Mouse (Mus musculus): ENCODE results near the gene Selenoh. TPM values are rescaled to one million over a fixed set of nuclear protein-coding genes. Genes with fewer than 3 reads are reported as not detected.

Gene Selenoh
- polyA plus RNA-seq (2014; fragmentation: Illumina TruSeq; extraction: RNeasy Lipid Tissue Mini Kit (QIAGEN cat#74804); ENCODE audit: low read depth, low replicate concordance), result 5.3 TPM

DNA sequence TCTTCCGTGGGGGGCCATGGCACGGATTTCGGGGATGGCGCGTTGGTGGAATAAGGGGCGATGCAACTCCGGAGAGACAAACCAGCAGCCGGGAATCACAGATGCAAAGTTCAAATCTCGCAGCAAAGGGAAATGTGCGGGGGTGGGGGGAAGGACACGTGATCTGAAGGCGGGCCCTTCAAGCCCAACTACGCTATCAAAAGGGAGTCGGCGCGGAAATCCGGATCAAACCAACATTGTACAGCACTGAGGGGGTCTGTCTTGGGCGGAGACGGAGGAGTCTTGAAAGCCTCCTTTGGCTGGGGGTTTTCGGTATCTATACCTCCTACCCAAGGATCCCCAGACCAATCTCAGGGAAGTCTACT is at the start of gene Selenoh:
Gene Selenoh (minus strand): TSS at position 202 of the 365 bp plus-strand sequence.

GRCm38 (mm10) chr2:84714811-84715561 is 44.4 kb upstream of the Selenoh start, which contains the start of gene Zdhhc5:
TSS of gene Zdhhc5 (minus strand) at chr2:84715180.

DNA sequence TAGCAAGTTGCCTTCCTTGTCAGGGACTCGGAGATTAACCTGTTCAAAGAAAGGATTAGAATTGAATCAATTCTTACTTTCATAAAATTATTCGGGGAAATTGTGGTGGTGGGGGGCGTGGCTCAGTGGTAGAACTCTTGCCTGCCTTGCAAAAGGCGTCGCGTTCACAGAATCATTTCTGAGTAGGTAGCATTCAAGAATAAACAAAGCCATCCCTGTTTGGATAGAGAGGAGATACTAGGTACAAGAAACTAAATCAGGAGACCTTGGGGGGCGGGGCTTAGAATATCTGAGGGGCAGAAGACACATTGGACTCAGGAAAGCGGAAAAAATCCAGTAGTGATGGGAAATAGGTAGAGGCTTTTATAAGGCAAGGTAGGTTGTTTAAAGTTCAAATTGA is 8.4 kb upstream of the Selenoh start, which contains the start of gene Tmx2:
Gene Tmx2 (minus strand): TSS at position 125 of the 400 bp plus-strand sequence.

DNA sequence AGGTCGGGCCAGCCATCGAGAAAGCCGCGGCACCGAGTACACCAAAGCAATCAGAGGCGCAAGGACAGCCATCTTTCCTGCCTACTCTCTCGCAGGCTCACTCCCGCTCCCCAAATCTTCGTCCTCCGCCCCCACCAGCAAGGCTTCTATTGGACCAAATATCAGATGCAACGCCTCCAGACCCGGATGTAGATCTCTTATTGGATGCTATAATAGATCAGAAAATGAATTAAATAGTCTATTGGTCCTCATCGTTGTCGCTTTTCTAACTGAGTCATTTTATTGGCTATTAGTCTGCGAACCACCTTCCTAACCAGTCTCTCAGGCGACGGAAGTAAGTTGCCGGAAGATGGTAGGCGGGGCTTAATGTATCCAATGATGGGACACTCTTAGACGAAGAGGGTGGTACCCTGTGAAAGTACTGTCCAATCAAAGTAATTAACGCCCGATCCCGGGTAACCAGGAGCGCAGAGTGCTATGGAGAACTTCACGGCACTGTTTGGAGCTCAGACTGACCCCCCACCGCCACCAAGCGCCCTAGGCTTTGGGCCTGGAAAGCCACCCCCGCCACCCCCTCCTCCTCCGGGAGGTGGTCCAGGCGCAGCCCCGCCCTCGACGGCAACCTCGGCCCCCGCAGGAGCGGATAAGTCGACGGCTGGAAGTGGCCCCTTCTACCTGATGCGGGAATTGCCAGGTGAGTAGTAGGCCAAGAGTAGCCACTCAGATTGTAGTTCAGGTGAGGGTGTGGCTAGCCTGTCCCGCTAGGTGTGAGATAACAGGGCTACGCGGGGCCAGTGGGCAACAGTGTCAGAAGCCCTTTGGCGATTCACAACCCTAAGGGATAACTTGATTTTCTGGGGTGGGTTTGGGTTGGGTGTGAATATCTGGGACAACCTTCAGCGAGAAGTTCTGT is 7.7 kb upstream of the Selenoh start, which contains the start of the genes Gm28635 and Med19:
Gene Gm28635 (minus strand): TSS at position 74 of the 913 bp plus-strand sequence.
Gene Med19 (plus strand): TSS at position 435 of the 913 bp plus-strand sequence.

DNA sequence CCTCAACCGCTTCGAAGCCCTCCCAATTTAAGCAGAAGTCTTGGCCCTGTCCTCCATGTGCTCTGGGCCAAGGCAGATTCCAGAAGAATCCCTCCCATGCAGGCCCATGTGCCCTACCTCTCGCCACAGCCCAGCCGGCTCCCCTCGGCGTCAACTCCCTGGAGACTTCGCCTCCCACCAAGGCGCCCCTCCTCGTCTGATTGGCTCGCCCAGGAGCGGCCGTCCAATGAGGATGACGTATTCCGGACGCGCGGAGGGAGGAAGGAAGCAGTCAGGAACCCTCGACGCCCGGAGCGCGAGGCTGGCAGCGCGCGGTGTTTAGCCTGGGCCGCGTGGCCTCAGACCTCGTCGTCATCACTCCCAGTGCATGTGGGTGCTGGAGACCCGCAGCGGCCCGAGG is 11.8 kb downstream of the Selenoh start, which contains the start of gene Btbd18:
Gene Btbd18 (plus strand): TSS at position 274 of the 400 bp plus-strand sequence.

DNA sequence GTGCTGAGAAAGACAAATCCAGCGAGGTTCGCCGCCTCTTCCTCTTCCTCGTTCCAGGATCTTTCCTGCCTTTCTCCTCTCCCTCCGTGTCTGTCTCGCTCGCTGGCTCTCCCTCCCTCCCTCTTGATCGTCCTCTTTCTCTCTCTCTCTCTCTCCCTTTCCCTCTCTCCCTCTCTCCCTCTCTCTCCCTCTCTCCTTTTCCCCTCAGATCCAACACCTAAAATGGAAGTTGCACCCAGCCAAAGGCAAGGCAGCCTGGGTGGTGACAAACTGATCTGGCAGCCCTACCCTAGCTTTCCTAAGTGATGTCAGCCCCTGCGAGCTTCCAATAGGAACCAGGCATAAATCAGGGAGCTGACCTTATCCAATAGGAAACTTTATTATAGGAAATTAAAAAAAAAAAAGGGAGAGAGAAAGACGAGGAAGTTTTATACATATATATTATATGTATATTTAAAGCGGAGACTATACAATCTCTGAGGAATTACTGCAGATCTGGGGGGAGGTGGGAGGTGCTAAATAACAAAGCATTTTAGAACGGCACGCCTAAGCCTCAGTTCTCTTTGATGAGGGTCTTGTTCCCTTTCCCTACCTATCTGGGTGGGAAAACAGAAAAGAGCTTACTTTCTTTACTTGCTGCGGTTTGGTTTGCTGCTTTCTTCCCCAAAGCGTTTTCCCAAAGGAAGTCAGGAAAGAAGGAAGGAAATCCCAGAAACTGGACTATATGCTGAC is 19.9 kb downstream of the Selenoh start, which contains the start of gene Ctnnd1:
Gene Ctnnd1 (minus strand): TSS at position 302 of the 732 bp plus-strand sequence.

Other genes starting within 250 kb of the Selenoh start
- gene Calcrl, start 245.4 kb downstream of the Selenoh start, polyA plus RNA-seq (2014; fragmentation: Illumina TruSeq; extraction: RNeasy Lipid Tissue Mini Kit (QIAGEN cat#74804); ENCODE audit: low read depth, low replicate concordance), result 4.2 TPM
- 9.8 TPM for gene Tfpi, start 194.0 kb downstream of the Selenoh start, polyA plus RNA-seq (2014; fragmentation: Illumina TruSeq; extraction: RNeasy Lipid Tissue Mini Kit (QIAGEN cat#74804); ENCODE audit: low read depth, low replicate concordance)
- 79.3 TPM for gene Ctnnd1, start 20.0 kb downstream of the Selenoh start, polyA plus RNA-seq (2014; fragmentation: Illumina TruSeq; extraction: RNeasy Lipid Tissue Mini Kit (QIAGEN cat#74804); ENCODE audit: low read depth, low replicate concordance)
- gene Btbd18, start 11.7 kb downstream of the Selenoh start, polyA plus RNA-seq (2014; fragmentation: Illumina TruSeq; extraction: RNeasy Lipid Tissue Mini Kit (QIAGEN cat#74804); ENCODE audit: low read depth, low replicate concordance), result 4.5 TPM
- gene Gm28635, start 7.3 kb upstream of the Selenoh start, polyA plus RNA-seq (2014; fragmentation: Illumina TruSeq; extraction: RNeasy Lipid Tissue Mini Kit (QIAGEN cat#74804); ENCODE audit: low read depth, low replicate concordance), result not detected
- gene Med19, start 7.6 kb upstream of the Selenoh start, polyA plus RNA-seq (2014; fragmentation: Illumina TruSeq; extraction: RNeasy Lipid Tissue Mini Kit (QIAGEN cat#74804); ENCODE audit: low read depth, low replicate concordance), result 55.8 TPM
- gene Tmx2, start 8.4 kb upstream of the Selenoh start, polyA plus RNA-seq (2014; fragmentation: Illumina TruSeq; extraction: RNeasy Lipid Tissue Mini Kit (QIAGEN cat#74804); ENCODE audit: low read depth, low replicate concordance), result 70.8 TPM
- gene Zdhhc5, start 44.4 kb upstream of the Selenoh start, polyA plus RNA-seq (2014; fragmentation: Illumina TruSeq; extraction: RNeasy Lipid Tissue Mini Kit (QIAGEN cat#74804); ENCODE audit: low read depth, low replicate concordance), result 265 TPM
- 51.4 TPM for gene Clp1, start 56.6 kb upstream of the Selenoh start, polyA plus RNA-seq (2014; fragmentation: Illumina TruSeq; extraction: RNeasy Lipid Tissue Mini Kit (QIAGEN cat#74804); ENCODE audit: low read depth, low replicate concordance)
- 3.0 TPM for gene Ypel4, start 63.3 kb upstream of the Selenoh start, polyA plus RNA-seq (2014; fragmentation: Illumina TruSeq; extraction: RNeasy Lipid Tissue Mini Kit (QIAGEN cat#74804); ENCODE audit: low read depth, low replicate concordance)
- not detected for gene Gm19426, start 72.9 kb upstream of the Selenoh start, polyA plus RNA-seq (2014; fragmentation: Illumina TruSeq; extraction: RNeasy Lipid Tissue Mini Kit (QIAGEN cat#74804); ENCODE audit: low read depth, low replicate concordance)
- 12.6 TPM for gene Serping1, start 104.7 kb upstream of the Selenoh start, polyA plus RNA-seq (2014; fragmentation: Illumina TruSeq; extraction: RNeasy Lipid Tissue Mini Kit (QIAGEN cat#74804); ENCODE audit: low read depth, low replicate concordance)
- gene Ube2l6, start 128.1 kb upstream of the Selenoh start, polyA plus RNA-seq (2014; fragmentation: Illumina TruSeq; extraction: RNeasy Lipid Tissue Mini Kit (QIAGEN cat#74804); ENCODE audit: low read depth, low replicate concordance), result 2.4 TPM
- gene Smtnl1, start 151.9 kb upstream of the Selenoh start, polyA plus RNA-seq (2014; fragmentation: Illumina TruSeq; extraction: RNeasy Lipid Tissue Mini Kit (QIAGEN cat#74804); ENCODE audit: low read depth, low replicate concordance), result 1.1 TPM
- 1.9 TPM for gene Timm10, start 156.2 kb upstream of the Selenoh start, polyA plus RNA-seq (2014; fragmentation: Illumina TruSeq; extraction: RNeasy Lipid Tissue Mini Kit (QIAGEN cat#74804); ENCODE audit: low read depth, low replicate concordance)
- gene Slc43a1, start 168.1 kb upstream of the Selenoh start, polyA plus RNA-seq (2014; fragmentation: Illumina TruSeq; extraction: RNeasy Lipid Tissue Mini Kit (QIAGEN cat#74804); ENCODE audit: low read depth, low replicate concordance), result 0.11 TPM
- not detected for gene Rtn4rl2, start 215.9 kb upstream of the Selenoh start, polyA plus RNA-seq (2014; fragmentation: Illumina TruSeq; extraction: RNeasy Lipid Tissue Mini Kit (QIAGEN cat#74804); ENCODE audit: low read depth, low replicate concordance)